Mouse (Mus musculus): ENCODE results near the gene Prdm15. TPM values are rescaled to one million over a fixed set of nuclear protein-coding genes. Genes with fewer than 3 reads are reported as not detected.
A peak's percentile ranks its signal among the peaks of the same experiment; 100 is the strongest.

The Prdm15 gene
- polyA plus RNA-seq (2014; fragmentation: Nextera tagmentation; extraction: Ambion mirVana): 8.7 and 9.4 TPM in 2 replicates

- Histone ChIP-seq H3K36me3 (ENCODE audit: control insufficient read depth, insufficient read depth, low read length) (no peaks in the 10 kb centered on the region; the same call in 1 of the 2 replicates), H3K27me3 (replicated peaks; ENCODE audit: control insufficient read depth, insufficient read depth, low read length) (no peaks in the 10 kb centered on the region), H3K4me2 (ENCODE audit: low read depth, low read length) (peak within 1 kb of the TSS; percentile 76), H3K9me3 (ENCODE audit: control insufficient read depth, low read length) (no peaks in the 10 kb centered on the region), H3K4me3 (ENCODE audit: low read depth, low read length) (peak within 1 kb of the TSS; percentile 87), H3K27ac (replicated peaks; ENCODE audit: low read depth, low read length) (peak within 1 kb of the TSS; percentile 99), H3K9ac (ENCODE audit: low read depth, low read length) (peak within 1 kb of the TSS; percentile 99), H3K4me1 (ENCODE audit: control insufficient read depth, insufficient read depth, low read length) (peaks cover 11% of the 10 kb centered on the region)
- DNase-seq (ENCODE audit: low spot score): peak; percentile 93
- peak; percentile 91 for ATAC-seq (ENCODE audit: low read depth)
- WGBS: 1% methylated on average over 23 of the region's 31 CpGs
Observed at GRCm38 (mm10) chr16:97851741-97852319, at the start of gene Prdm15. Prdm15 (minus strand) TSS chr16:97851850.

- ATAC-seq (ENCODE audit: low read depth) (no peak), DNase-seq (ENCODE audit: low spot score) (peak; percentile 78)
- Histone ChIP-seq H3K4me2 (ENCODE audit: low read depth, low read length) (no peak overlapping the region), H3K36me3 (ENCODE audit: control insufficient read depth, insufficient read depth, low read length) (no peaks in the 10 kb centered on the region), H3K4me1 (ENCODE audit: control insufficient read depth, insufficient read depth, low read length) (no peaks in the 10 kb centered on the region), H3K27me3 (replicated peaks; ENCODE audit: control insufficient read depth, insufficient read depth, low read length) (no peaks in the 10 kb centered on the region), H3K4me3 (ENCODE audit: low read depth, low read length) (no peak overlapping the region), H3K27ac (replicated peaks; ENCODE audit: low read depth, low read length) (no peak overlapping the region), H3K9ac (ENCODE audit: low read depth, low read length) (no peak overlapping the region), H3K9me3 (ENCODE audit: control insufficient read depth, low read length) (no peaks in the 10 kb centered on the region)
- 60% methylated on average over 5 of the region's 5 CpGs for WGBS
Observed at GRCm38 (mm10) chr16:97897346-97898024, 45.8 kb upstream of the Prdm15 start.

DNA sequence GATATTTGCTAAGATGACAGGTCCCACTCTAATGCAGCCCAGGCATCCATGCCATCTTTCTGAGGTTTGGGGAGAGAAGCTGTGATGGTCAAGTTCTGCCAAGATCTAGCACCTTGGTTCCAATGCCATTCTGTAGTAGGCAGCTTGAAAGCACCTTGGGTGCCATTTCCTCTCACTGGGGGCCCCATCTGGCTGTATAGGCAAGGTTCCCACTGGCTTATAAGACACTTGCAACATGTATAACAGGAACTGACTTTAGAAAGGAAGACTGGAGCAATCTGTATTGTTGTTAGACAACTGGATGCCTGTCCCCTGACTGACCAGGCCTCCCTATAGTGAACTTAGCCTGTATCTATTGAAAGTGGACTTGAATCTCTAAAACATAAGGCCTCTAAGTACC, 36.1 kb upstream of the Prdm15 start:
- DNase-seq (ENCODE audit: low spot score): no peak
- Histone ChIP-seq H3K27me3 (replicated peaks; ENCODE audit: control insufficient read depth, insufficient read depth, low read length) (no peaks in the 10 kb centered on the region), H3K4me2 (ENCODE audit: low read depth, low read length) (no peak overlapping the region), H3K9me3 (ENCODE audit: control insufficient read depth, low read length) (no peaks in the 10 kb centered on the region), H3K9ac (ENCODE audit: low read depth, low read length) (no peak overlapping the region), H3K27ac (replicated peaks; ENCODE audit: low read depth, low read length) (no peak overlapping the region), H3K4me1 (ENCODE audit: control insufficient read depth, insufficient read depth, low read length) (no peaks in the 10 kb centered on the region), H3K36me3 (ENCODE audit: control insufficient read depth, insufficient read depth, low read length) (peaks cover 38% of the 10 kb centered on the region), H3K4me3 (ENCODE audit: low read depth, low read length) (no peak overlapping the region)
- ATAC-seq (ENCODE audit: low read depth): no peak

- Histone ChIP-seq H3K4me3 (ENCODE audit: low read depth, low read length) (no peak overlapping the region), H3K9ac (ENCODE audit: low read depth, low read length) (no peak overlapping the region), H3K9me3 (ENCODE audit: control insufficient read depth, low read length) (no peaks in the 10 kb centered on the region), H3K27ac (replicated peaks; ENCODE audit: low read depth, low read length) (no peak overlapping the region), H3K36me3 (ENCODE audit: control insufficient read depth, insufficient read depth, low read length) (peaks cover 29% of the 10 kb centered on the region), H3K4me1 (ENCODE audit: control insufficient read depth, insufficient read depth, low read length) (no peaks in the 10 kb centered on the region), H3K27me3 (replicated peaks; ENCODE audit: control insufficient read depth, insufficient read depth, low read length) (no peaks in the 10 kb centered on the region), H3K4me2 (ENCODE audit: low read depth, low read length) (no peak overlapping the region)
- 96% methylated on average over 1 of the region's 1 CpGs for WGBS
- no peak for ATAC-seq (ENCODE audit: low read depth)
- no peak for DNase-seq (ENCODE audit: low spot score)
Observed at GRCm38 (mm10) chr16:97883696-97884095, 32.0 kb upstream of the Prdm15 start.

GRCm38 (mm10) chr16:97882891-97883290, 31.2 kb upstream of the Prdm15 start:
- Histone ChIP-seq H3K4me2 (ENCODE audit: low read depth, low read length) (no peak overlapping the region), H3K4me3 (ENCODE audit: low read depth, low read length) (no peak overlapping the region), H3K9me3 (ENCODE audit: control insufficient read depth, low read length) (no peaks in the 10 kb centered on the region), H3K4me1 (ENCODE audit: control insufficient read depth, insufficient read depth, low read length) (no peaks in the 10 kb centered on the region), H3K27ac (replicated peaks; ENCODE audit: low read depth, low read length) (no peak overlapping the region), H3K27me3 (replicated peaks; ENCODE audit: control insufficient read depth, insufficient read depth, low read length) (no peaks in the 10 kb centered on the region), H3K9ac (ENCODE audit: low read depth, low read length) (no peak overlapping the region), H3K36me3 (ENCODE audit: control insufficient read depth, insufficient read depth, low read length) (peaks cover 29% of the 10 kb centered on the region)
- ATAC-seq (ENCODE audit: low read depth) (no peak), DNase-seq (ENCODE audit: low spot score) (no peak)

DNA sequence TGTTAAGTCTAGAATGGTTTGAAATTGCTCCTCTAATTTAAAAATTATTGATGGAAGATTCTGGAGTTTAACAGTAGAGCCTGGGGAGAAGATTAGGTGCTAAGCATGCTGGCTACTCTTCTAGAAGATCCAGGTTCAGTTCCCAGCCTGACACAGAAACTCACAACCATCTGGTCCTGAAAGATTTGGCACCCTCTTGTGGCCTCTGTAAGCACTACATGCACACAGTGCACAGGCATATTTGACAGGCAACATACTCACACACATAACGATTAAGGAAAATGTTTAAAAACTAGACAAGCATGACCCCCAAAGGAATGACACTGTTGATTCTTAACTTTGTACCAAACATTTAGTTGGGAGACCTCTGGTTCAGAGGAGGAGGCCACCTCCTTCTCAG, 27.5 kb upstream of the Prdm15 start:
- no peak for DNase-seq (ENCODE audit: low spot score)
- 86% methylated on average over 1 of the region's 1 CpGs for WGBS
- Histone ChIP-seq H3K27me3 (replicated peaks; ENCODE audit: control insufficient read depth, insufficient read depth, low read length) (no peaks in the 10 kb centered on the region), H3K9ac (ENCODE audit: low read depth, low read length) (no peak overlapping the region), H3K4me3 (ENCODE audit: low read depth, low read length) (no peak overlapping the region), H3K27ac (replicated peaks; ENCODE audit: low read depth, low read length) (no peak overlapping the region), H3K4me2 (ENCODE audit: low read depth, low read length) (no peak overlapping the region), H3K9me3 (ENCODE audit: control insufficient read depth, low read length) (no peaks in the 10 kb centered on the region), H3K4me1 (ENCODE audit: control insufficient read depth, insufficient read depth, low read length) (no peaks in the 10 kb centered on the region), H3K36me3 (ENCODE audit: control insufficient read depth, insufficient read depth, low read length) (peaks cover 18% of the 10 kb centered on the region)
- no peak for ATAC-seq (ENCODE audit: low read depth)

DNA sequence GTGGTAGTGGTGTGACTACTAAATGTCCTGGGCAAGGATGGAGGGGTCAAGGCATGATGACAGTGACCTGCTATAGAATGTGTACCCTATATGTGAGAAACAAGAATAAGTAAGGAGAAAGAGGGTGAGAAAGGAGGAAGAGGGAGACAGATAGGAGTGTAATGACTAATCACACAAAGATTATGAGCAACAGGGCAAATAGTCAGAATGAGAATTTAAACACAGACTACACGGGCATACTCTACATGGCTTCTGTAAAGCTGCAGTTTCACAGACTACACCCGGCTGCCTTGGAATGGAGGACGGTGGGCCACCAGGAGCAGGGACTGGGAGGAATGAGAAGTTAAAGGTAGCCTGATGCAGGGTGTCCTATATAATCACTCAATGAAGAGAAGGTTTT, 25.9 kb upstream of the Prdm15 start:
- no peaks in the 10 kb centered on the region for H3K9me3 ChIP-seq (ENCODE audit: control insufficient read depth, low read length)
- peaks cover 20% of the 10 kb centered on the region for H3K36me3 ChIP-seq (ENCODE audit: control insufficient read depth, insufficient read depth, low read length)
- 96% methylated on average over 3 of the region's 3 CpGs for WGBS
- H3K4me2 ChIP-seq (ENCODE audit: low read depth, low read length): no peak overlapping the region
- no peaks in the 10 kb centered on the region for H3K27me3 ChIP-seq (replicated peaks; ENCODE audit: control insufficient read depth, insufficient read depth, low read length)
- DNase-seq (ENCODE audit: low spot score) (no peak), ATAC-seq (ENCODE audit: low read depth) (no peak)
- no peak overlapping the region for H3K9ac ChIP-seq (ENCODE audit: low read depth, low read length)
- no peak overlapping the region for H3K4me3 ChIP-seq (ENCODE audit: low read depth, low read length)
- no peaks in the 10 kb centered on the region for H3K4me1 ChIP-seq (ENCODE audit: control insufficient read depth, insufficient read depth, low read length)
- H3K27ac ChIP-seq (replicated peaks; ENCODE audit: low read depth, low read length): no peak overlapping the region

DNA sequence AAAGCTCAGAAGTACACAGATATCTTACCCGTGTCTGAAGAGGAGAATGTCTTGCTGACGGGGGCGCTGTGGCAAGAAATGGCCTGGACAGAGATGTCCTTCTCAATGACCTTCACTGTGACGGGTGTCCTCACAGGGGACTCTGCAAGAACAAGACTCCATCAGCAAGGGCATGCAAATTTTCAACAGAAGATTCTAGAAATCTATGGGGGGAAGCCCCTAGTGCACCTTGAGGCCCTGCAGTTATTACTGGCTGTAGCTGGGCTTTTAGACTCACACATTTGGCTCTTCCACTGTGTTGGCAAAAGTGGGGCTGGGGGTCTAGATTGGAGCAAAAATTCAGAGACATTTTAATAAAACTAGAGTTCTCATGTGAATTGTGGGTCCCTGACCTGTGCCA, 23.5 kb upstream of the Prdm15 start:
- Histone ChIP-seq H3K4me1 (ENCODE audit: control insufficient read depth, insufficient read depth, low read length) (no peaks in the 10 kb centered on the region), H3K36me3 (ENCODE audit: control insufficient read depth, insufficient read depth, low read length) (peaks cover 32% of the 10 kb centered on the region), H3K27ac (replicated peaks; ENCODE audit: low read depth, low read length) (no peak overlapping the region), H3K4me2 (ENCODE audit: low read depth, low read length) (no peak overlapping the region), H3K9ac (ENCODE audit: low read depth, low read length) (no peak overlapping the region), H3K27me3 (replicated peaks; ENCODE audit: control insufficient read depth, insufficient read depth, low read length) (no peaks in the 10 kb centered on the region), H3K4me3 (ENCODE audit: low read depth, low read length) (no peak overlapping the region), H3K9me3 (ENCODE audit: control insufficient read depth, low read length) (no peaks in the 10 kb centered on the region)
- ATAC-seq (ENCODE audit: low read depth) (no peak), DNase-seq (ENCODE audit: low spot score) (no peak)
- 93% methylated on average over 4 of the region's 4 CpGs for WGBS

DNA sequence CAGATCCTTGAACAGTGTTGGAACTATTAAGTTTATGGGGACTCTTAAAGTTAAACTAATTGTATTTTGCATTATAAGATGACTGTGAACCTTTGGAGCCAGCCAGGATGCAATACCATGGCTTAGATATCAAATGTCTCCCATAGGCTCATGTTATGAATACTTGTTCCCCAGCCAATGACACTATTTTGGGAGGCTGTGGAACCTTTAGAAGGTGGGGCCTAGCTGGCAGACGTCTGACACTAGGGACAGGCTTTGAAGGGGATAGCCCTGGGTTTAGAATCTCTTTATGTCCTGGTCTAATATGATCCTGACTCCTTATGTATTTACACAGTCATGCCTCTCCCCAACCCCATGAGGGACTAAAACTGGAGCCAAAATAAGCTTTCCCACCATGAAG, 22.7 kb upstream of the Prdm15 start:
- Histone ChIP-seq H3K4me1 (ENCODE audit: control insufficient read depth, insufficient read depth, low read length) (no peaks in the 10 kb centered on the region), H3K27ac (replicated peaks; ENCODE audit: low read depth, low read length) (no peak overlapping the region), H3K4me3 (ENCODE audit: low read depth, low read length) (no peak overlapping the region), H3K27me3 (replicated peaks; ENCODE audit: control insufficient read depth, insufficient read depth, low read length) (no peaks in the 10 kb centered on the region), H3K9ac (ENCODE audit: low read depth, low read length) (no peak overlapping the region), H3K4me2 (ENCODE audit: low read depth, low read length) (no peak overlapping the region), H3K9me3 (ENCODE audit: control insufficient read depth, low read length) (no peaks in the 10 kb centered on the region), H3K36me3 (ENCODE audit: control insufficient read depth, insufficient read depth, low read length) (peaks cover 39% of the 10 kb centered on the region)
- no peak for DNase-seq (ENCODE audit: low spot score)
- WGBS: 30% methylated on average over 1 of the region's 1 CpGs
- no peak for ATAC-seq (ENCODE audit: low read depth)

Measured in embryonic facial prominence, embryonic 14.5 days (tissue).